Mouse (Mus musculus): ENCODE results near the gene Vti1a.

Gene Vti1a

DNA sequence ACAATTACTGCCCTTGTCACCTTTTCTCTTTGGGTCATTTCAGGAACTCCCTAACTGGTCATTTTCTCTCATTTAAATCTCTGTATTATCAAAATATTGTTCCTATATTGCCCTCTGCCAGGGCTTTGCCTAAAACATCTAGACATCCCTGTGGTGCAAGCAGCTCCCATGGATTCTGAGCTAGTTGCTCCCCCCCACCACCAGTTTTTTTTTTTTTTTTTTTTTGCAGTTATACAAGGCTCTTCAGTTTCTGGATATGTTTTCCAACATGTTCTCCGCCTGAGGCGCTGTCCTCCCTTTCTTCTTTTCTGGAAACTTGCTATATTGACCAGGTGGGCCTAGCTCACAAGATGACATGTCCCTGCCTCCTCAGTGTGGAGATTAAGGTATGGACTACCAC, 2.4 kb upstream of the Vti1a start:
- DNase-seq (ENCODE audit: low read depth, low spot score): no peak

GRCm38 (mm10) chr19:55315452-55316108, 515 bp upstream of the Vti1a start, which contains the start of gene Zdhhc6:
TSS of gene Zdhhc6 (minus strand) at chr19:55316032.
- DNase-seq (ENCODE audit: low read depth, low spot score): peak; percentile 73

DNA sequence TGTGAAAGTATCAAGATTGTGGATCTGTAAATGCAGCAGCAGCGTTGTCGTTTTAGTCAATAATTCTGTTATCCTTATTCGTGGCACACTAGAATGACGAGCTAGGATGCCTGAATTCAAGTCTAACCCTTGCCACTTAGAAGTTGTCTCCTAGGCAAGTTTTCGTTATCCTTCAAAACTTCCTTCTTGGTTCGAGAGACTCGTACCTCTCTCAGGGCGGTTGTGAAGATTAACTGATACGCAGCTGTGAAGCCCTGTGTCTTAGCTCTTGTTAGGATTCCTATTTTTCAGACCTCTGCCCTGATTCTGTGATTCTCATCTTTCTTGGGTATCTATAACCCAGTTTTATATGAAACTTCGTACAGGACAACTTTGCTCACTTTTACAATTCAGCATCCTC, 806 bp downstream of the Vti1a start:
- DNase-seq (ENCODE audit: low read depth, low spot score): no peak

DNA sequence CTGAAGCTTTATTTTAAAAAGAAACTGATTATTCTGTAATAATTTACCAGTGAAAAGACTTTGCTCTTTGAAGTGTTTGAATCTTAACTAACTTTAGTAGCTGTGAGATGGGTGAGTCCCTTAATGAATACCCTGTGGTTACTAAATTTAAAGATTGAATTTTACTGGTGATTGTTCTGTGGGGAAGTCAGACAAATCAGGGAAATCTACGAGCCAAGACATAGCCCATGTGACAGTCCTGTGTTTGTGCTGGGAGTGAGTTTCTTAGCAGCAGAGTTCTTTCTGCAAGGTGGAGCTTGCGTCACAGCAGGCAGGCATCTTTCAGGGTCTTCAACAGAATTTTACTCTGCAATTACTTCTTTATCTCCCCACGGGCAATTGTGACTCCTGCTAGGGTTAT, 2.9 kb downstream of the Vti1a start:
- DNase-seq (ENCODE audit: low read depth, low spot score): no peak

GRCm38 (mm10) chr19:55319521-55319920, 3.4 kb downstream of the Vti1a start:
- no peak for DNase-seq (ENCODE audit: low read depth, low spot score)

DNA sequence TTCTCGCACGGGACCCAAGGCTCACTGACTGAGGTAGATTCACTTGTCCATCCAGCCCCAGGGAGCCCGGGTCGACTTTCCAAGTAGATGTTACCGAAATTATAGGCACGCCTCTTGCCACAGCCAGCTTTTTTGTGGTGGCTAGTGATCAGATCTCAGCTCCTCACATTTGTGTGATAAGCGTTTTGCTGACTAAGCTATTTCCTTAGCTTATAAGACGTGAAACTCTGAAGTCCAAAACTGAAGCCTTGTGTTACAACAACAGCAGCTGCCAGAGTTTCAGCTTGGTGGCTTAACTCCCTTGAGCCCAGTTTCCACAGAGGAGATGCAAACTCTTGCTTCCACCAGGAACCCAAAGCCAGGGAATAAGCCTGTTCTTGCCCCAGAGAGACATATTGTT, 6.5 kb downstream of the Vti1a start:
- no peak for DNase-seq (ENCODE audit: low read depth, low spot score)

- no peak for DNase-seq (ENCODE audit: low read depth, low spot score)
Measured at GRCm38 (mm10) chr19:55327510-55327909, 11.4 kb downstream of the Vti1a start.

DNA sequence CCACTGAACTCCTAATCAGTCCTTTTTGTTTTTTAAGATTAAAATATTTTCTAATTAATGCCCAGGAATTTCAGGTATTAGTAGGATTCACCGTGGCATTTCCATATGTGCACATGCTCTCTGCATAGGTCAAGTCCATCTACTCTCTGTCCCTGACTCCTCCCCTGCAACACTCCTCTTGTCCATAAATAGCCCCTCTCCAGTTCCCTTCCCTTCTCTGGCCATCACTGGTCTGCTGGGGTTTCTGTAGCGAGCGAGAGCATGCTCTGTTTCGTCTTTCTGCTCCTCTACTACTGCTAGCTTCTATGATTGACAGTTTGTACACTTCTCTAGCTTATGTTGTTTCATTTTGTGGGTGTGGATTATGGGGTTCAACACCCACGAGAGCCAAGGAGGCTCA, 15.7 kb downstream of the Vti1a start:
- no peak for DNase-seq (ENCODE audit: low read depth, low spot score)

- peak; percentile 86 for DNase-seq (ENCODE audit: low read depth, low spot score)
Measured at GRCm38 (mm10) chr19:55332641-55333268, 16.7 kb downstream of the Vti1a start.

DNA sequence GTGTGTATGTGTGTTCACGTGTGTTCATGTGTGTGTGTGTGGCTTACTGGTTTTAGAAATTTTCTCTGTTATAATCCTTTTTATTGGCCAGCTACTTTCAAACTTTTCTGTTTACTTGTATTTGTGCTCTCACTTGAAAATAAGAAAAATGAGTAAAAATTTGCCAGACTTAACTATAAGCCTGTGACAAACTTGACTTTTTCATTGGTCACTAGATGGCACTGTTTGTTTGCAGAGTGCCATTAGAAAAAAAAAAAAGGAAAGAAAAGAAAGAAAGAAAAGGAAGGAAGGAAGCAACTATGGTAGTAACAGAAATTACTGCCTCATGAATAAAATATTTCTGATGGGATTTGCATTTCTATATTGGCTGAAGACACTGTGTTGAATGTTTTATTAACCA, 19.8 kb downstream of the Vti1a start:
- DNase-seq (ENCODE audit: low read depth, low spot score): peak; percentile 10

DNA sequence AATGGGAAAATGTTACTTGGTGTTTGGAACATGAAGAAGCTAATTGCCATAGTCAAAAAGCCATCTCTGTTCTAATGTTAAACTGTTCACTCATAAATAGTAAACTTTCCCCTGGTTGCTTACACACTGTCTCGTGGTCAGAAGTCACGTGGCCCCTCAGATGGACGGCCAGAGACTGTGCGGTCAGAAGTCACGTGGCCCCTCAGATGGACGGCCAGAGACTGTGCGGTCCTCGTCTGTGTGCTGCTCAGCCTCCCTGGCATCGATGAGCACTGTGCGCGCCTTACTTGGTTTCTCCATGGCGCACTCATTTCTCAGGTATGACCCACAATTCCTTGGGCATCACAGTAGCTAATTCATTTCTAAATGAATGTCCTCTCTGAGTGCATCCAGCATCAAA, 20.3 kb downstream of the Vti1a start:
- DNase-seq (ENCODE audit: low read depth, low spot score): no peak

DNA sequence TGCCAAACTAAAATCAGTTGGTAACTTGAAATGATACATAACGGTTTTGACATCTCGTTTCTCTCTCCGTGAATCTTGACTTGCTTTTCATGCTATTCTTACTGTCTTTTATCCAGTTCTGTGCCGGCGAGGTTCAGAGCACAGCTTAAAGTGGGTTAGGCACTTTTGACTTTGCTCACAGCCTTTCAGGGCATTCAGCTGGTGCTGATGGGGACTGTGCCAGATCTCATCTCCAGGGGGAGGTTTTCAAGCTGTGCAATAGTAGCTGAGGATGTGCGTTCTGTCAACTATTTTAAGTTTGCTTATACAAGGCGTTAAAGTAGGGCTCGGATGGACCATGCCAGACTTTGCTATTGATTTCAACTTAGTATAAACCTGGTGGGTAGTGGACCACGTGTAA, 21.0 kb downstream of the Vti1a start:
- DNase-seq (ENCODE audit: low read depth, low spot score): no peak

DNA sequence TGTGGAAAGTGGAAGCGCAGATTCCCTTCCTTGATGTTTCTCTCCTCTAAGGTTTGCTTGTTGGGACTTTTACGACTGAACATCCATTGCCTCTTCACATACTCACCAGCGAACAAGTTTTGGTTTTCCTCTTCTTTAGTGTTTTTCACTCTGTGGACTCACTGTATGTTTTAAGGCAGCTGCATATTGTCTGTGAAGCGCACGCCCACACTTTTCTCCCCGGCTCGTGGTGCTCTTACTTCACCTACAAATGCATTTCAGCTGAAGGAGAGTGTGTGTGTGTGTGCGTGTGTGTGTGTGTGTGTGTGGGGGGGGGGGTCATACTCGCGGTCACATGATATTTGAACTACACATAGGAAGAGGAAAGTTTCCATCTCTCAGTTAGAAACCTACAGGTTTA, 21.6 kb downstream of the Vti1a start:
- DNase-seq (ENCODE audit: low read depth, low spot score): no peak

DNA sequence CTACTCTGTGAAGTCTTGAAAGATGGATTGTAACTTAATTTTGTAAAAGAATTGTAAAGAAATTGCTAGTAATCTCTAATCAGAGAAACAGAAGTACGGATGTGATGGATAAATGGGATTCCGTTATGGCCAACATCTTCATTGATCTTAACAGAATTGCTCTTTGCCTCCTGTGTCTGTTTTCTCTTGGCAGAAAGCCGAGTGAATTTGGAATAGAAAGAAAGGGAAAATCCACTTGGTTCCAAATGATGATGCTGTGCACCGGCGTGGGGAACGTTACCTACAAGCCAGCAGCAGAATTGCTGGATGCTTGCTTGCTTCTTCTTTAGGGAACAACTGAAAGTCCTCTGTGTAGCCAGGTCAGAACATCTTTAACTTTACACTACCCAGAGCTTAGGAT, 24.4 kb downstream of the Vti1a start:
- no peak for DNase-seq (ENCODE audit: low read depth, low spot score)

DNA sequence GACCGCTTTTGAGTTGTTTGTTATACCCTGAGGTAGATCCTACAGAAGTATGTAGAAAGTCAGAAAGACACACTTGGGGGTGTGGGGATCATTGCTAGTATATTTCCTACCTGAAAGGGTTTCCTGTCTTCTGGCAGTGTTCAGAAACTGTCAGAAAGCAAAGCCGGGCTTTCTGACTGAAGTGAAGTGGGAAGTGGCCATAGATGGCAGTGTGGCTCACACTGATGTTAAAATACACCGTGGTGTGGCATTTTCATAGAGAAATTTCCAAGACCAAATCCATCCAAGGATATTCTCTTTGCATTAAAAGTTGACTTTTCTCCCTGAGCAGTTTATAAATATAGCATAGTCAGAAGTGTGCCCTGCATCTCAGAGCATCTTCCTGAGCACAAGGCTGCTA, 25.3 kb downstream of the Vti1a start:
- DNase-seq (ENCODE audit: low read depth, low spot score): no peak

DNA sequence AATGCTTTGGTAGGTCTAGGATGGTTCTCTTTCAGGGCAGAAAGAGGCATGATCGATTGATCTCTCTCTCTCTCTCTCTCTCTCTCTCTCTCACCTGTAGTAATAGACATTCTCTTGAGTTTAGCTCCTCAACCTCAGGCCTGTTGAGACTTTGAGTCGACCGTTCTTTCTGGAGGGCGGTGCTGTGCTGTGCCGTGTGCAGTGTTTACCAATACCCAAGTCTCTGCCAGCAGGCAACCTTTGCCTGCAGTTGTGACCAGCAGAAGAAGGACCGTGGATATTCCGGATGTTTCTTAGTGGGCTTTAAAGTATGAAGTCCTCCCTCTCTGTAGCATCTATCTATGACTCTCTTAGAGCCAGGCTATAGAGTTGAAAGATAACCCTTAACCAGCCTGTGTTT, 26.3 kb downstream of the Vti1a start:
- no peak for DNase-seq (ENCODE audit: low read depth, low spot score)

DNA sequence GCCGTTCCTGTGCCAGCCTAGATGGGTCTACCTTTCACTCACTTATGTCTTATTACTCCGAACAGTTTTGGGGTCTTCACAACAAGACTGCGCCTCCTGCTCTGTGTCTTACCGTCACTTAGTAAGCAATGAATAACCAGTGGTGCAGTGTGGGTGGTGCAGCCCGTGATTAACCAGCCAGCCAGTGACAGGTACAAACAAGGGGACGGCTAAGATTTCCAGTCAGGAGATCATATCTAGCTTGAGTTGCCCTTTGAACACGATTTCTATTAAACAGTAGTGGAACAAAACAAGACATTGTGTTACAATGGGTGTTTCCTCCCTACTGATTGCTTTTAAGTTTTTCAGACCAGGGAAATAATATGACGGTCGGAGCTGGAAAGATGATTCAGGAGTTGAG, 27.2 kb downstream of the Vti1a start:
- no peak for DNase-seq (ENCODE audit: low read depth, low spot score)

GRCm38 (mm10) chr19:55348187-55348586, 32.1 kb downstream of the Vti1a start:
- no peak for DNase-seq (ENCODE audit: low read depth, low spot score)

DNA sequence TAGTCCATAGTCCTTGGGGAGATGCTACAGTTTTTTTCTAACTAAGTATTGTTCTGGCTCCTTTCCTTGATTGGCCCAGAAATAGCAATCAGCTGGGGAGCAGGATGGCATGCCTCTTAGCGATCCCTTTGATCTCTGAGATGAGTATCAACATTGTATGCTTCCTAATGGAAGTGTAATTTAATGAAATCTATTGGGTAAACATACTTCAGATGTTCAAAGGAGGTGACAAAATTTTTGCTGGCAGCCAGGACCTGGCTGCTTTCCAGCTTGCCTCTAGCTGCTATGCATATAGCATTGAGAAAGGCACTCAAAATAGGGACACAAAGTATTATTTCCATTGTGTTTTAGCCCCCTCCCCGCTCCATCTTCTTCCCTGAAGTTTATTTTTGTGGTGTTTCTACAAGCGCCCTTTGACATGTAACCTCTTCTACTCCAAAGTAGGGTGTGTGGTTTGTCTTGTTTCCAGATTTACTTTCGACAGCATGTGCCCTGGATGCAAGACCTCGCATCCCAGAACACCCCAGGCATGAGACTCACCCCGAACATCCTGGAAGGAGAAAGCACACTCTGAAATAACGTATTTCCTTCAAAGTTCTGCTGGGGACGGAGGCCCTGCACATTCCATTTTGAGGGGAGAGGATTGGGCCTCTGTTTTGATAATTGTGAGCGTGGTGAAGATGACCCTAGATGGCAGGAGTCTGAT, 34.7 kb downstream of the Vti1a start:
- no peak for DNase-seq (ENCODE audit: low read depth, low spot score)

- DNase-seq (ENCODE audit: low read depth, low spot score): no peak
Measured at GRCm38 (mm10) chr19:55362606-55363005, 46.5 kb downstream of the Vti1a start.

GRCm38 (mm10) chr19:55369691-55370090, 53.6 kb downstream of the Vti1a start:
- no peak for DNase-seq (ENCODE audit: low read depth, low spot score)

DNA sequence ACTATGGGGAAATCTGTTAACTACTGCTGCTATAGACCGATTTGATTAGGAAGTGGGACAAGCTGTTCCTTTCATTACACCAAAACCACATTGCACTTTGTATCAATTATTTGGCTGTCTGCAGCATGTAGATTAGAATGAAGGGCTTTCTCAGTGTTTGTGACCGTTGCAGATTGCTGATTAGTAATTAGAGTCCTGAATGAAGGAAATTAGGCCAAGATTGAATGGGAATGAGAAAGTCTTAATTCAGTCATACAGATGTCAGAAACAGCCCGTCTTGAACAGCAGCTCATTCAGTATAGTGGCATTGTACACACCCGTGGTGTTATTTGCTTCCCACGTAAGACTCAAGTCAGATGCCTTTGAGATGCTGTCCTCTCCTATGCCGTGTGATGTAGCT, 60.2 kb downstream of the Vti1a start:
- no peak for DNase-seq (ENCODE audit: low read depth, low spot score)

DNA sequence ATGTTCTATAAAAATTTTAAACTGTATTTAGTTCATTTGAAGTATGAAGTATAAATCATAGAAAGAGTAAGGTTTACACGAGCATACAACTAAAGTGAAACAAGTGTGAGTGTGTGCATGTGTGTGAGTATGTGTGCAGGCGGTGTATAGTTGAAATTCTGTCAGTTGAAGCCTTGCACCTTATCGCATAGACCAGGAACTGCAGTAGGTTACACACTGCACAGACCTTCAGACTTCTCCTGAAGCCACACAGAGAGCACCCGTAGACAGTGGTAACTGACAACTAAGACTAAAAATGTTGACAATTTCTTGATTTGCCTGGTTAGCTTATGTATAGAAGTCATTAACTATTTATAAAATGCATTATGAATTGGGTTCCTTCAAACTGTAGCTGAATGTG, 61.4 kb downstream of the Vti1a start:
- DNase-seq (ENCODE audit: low read depth, low spot score): no peak
